14 mouse cellular contexts compared by ENCODE assay signal in genomic region chr2:60796616-60796968, GRCm38 (mm10).
DNase-seq lines count a peak whose midpoint lies in the region; ATAC-seq lines count a peak whose summit lies in the region.
"Had no signal": no experiment of that assay in that cellular context is flagged by ENCODE, and none has a peak within 500 bp of the region (broad histone marks: within the 10 kb centered on the region; RNA-seq: fewer than 3 reads in every experiment).

No protein-coding gene starts in this region.

- H3K27ac ChIP-seq in heart, embryonic 12.5 days (ENCODE audit: poor library complexity, severe bottlenecking), result peak overlapping the region; percentile 11; the same call in 1 of the 2 replicates
- no peak overlapping the region for H3K27ac ChIP-seq in heart, embryonic 11.5 days (ENCODE audit: low read depth, low read length)
- no peak overlapping the region for H3K27ac ChIP-seq in embryonic facial prominence, embryonic 14.5 days (replicated peaks; ENCODE audit: low read depth, low read length)
- no peak overlapping the region for H3K27ac ChIP-seq in hindbrain, embryonic 12.5 days
- H3K27ac ChIP-seq in midbrain, embryonic 14.5 days (replicated peaks; ENCODE audit: low read depth, low read length), result no peak overlapping the region
- H3K27ac ChIP-seq: heart, embryonic 10.5 days; kidney, postnatal 0 days had no signal

- peaks cover 35% of the 10 kb centered on the region for H3K36me3 ChIP-seq in heart, embryonic 12.5 days
- H3K36me3 ChIP-seq in heart, embryonic 11.5 days (ENCODE audit: control insufficient read depth, insufficient read depth, low read length), result peaks cover 6% of the 10 kb centered on the region; the same call in 1 of the 2 replicates
- peaks cover 28% of the 10 kb centered on the region for H3K36me3 ChIP-seq in embryonic facial prominence, embryonic 14.5 days (ENCODE audit: control insufficient read depth, insufficient read depth, low read length)
- H3K36me3 ChIP-seq in hindbrain, embryonic 12.5 days, result no peaks in the 10 kb centered on the region
- no peaks in the 10 kb centered on the region for H3K36me3 ChIP-seq in midbrain, embryonic 14.5 days (ENCODE audit: control insufficient read depth, insufficient read depth, low read length)

- peaks cover 37% of the 10 kb centered on the region for H3K4me1 ChIP-seq in heart, embryonic 12.5 days (replicated peaks)
- peaks cover 9% of the 10 kb centered on the region for H3K4me1 ChIP-seq in heart, embryonic 11.5 days (ENCODE audit: control insufficient read depth, insufficient read depth, low read length)
- H3K4me1 ChIP-seq in embryonic facial prominence, embryonic 14.5 days (ENCODE audit: control insufficient read depth, insufficient read depth, low read length), result peaks cover 30% of the 10 kb centered on the region
- peaks cover 39% of the 10 kb centered on the region for H3K4me1 ChIP-seq in hindbrain, embryonic 12.5 days
- H3K4me1 ChIP-seq in midbrain, embryonic 14.5 days (ENCODE audit: control insufficient read depth, insufficient read depth, low read length), result peaks cover 37% of the 10 kb centered on the region

- WGBS in heart, embryonic 12.5 days, result 64% methylated on average over 2 of the region's 2 CpGs
- WGBS in heart, embryonic 11.5 days (ENCODE audit: insufficient replicate concordance), result 79% methylated on average over 2 of the region's 2 CpGs
- 78% methylated on average over 2 of the region's 2 CpGs for WGBS in embryonic facial prominence, embryonic 14.5 days
- WGBS in hindbrain, embryonic 12.5 days, result 30% methylated on average over 2 of the region's 2 CpGs
- 8% methylated on average over 2 of the region's 2 CpGs for WGBS in midbrain, embryonic 14.5 days

- H3K4me2 ChIP-seq in heart, embryonic 12.5 days, result no peak overlapping the region
- no peak overlapping the region for H3K4me2 ChIP-seq in heart, embryonic 11.5 days
- no peak overlapping the region for H3K4me2 ChIP-seq in embryonic facial prominence, embryonic 14.5 days (ENCODE audit: low read depth, low read length)
- 0 out of 2 replicates have a peak overlapping the region, but pooled peaks have one; percentile 15 for H3K4me2 ChIP-seq in hindbrain, embryonic 12.5 days (replicated peaks)
- H3K4me2 ChIP-seq in midbrain, embryonic 14.5 days (ENCODE audit: low read length), result peak overlapping the region; percentile 13; the same call in 1 of the 2 replicates
- H3K4me2 ChIP-seq: liver, embryonic 15.5 days had no signal

- no peak for ATAC-seq in heart, embryonic 12.5 days (ENCODE audit: insufficient number of reproducible peaks, low FRiP score)
- no peak for ATAC-seq in heart, embryonic 11.5 days (replicated peaks; ENCODE audit: insufficient number of reproducible peaks, low FRiP score, low TSS enrichment)
- peak; percentile 30; the same call in 1 of the 2 replicates for ATAC-seq in embryonic facial prominence, embryonic 14.5 days (ENCODE audit: low read depth)
- ATAC-seq in hindbrain, embryonic 12.5 days (ENCODE audit: low FRiP score), result peak; percentile 75
- ATAC-seq in midbrain, embryonic 14.5 days (ENCODE audit: low FRiP score, low TSS enrichment), result peak; percentile 74
- ATAC-seq in cerebellum, adult (ENCODE audit: insufficient number of reproducible peaks, low FRiP score, low TSS enrichment), result no peak
- ATAC-seq: Patski had no signal

- H3K27me3 ChIP-seq in heart, embryonic 12.5 days (replicated peaks), result no peaks in the 10 kb centered on the region
- no peaks in the 10 kb centered on the region for H3K27me3 ChIP-seq in heart, embryonic 11.5 days (ENCODE audit: control insufficient read depth, insufficient read depth, low read length)
- no peaks in the 10 kb centered on the region for H3K27me3 ChIP-seq in embryonic facial prominence, embryonic 14.5 days (replicated peaks; ENCODE audit: control insufficient read depth, insufficient read depth, low read length)
- peaks cover 14% of the 10 kb centered on the region; the same call in 1 of the 2 replicates for H3K27me3 ChIP-seq in hindbrain, embryonic 12.5 days
- peaks cover 42% of the 10 kb centered on the region for H3K27me3 ChIP-seq in midbrain, embryonic 14.5 days (ENCODE audit: control insufficient read depth, insufficient read depth, low read length)
- H3K27me3 ChIP-seq: liver, embryonic 15.5 days; Patski had no signal

- DNase-seq in embryonic facial prominence, embryonic 14.5 days (ENCODE audit: low spot score), result no peak
- no peak for DNase-seq in midbrain, embryonic 14.5 days
- DNase-seq in right cerebral cortex, postnatal 14 days, result no peak
- no peak for DNase-seq in urinary bladder, adult 2 months (ENCODE audit: low spot score)
- DNase-seq: cerebellum, adult 18-20 months; gastrocnemius, postnatal 14 days had no signal

- no peak overlapping the region for H3K9ac ChIP-seq in heart, embryonic 12.5 days
- H3K9ac ChIP-seq in heart, embryonic 11.5 days (ENCODE audit: low read depth, low read length), result no peak overlapping the region
- no peak overlapping the region for H3K9ac ChIP-seq in embryonic facial prominence, embryonic 14.5 days (ENCODE audit: low read depth, low read length)
- H3K9ac ChIP-seq in hindbrain, embryonic 12.5 days, result no peak overlapping the region
- H3K9ac ChIP-seq in midbrain, embryonic 14.5 days (replicated peaks; ENCODE audit: low read length), result no peak overlapping the region
- H3K9ac ChIP-seq: liver, embryonic 15.5 days had no signal

- no peaks in the 10 kb centered on the region for H3K9me3 ChIP-seq in heart, embryonic 12.5 days (replicated peaks)
- no peaks in the 10 kb centered on the region for H3K9me3 ChIP-seq in heart, embryonic 11.5 days (replicated peaks; ENCODE audit: control insufficient read depth, low read length)
- H3K9me3 ChIP-seq in embryonic facial prominence, embryonic 14.5 days (ENCODE audit: control insufficient read depth, low read length), result no peaks in the 10 kb centered on the region
- H3K9me3 ChIP-seq in hindbrain, embryonic 12.5 days (replicated peaks), result no peaks in the 10 kb centered on the region
- no peaks in the 10 kb centered on the region for H3K9me3 ChIP-seq in midbrain, embryonic 14.5 days (ENCODE audit: control insufficient read depth, low read length)
- H3K9me3 ChIP-seq: heart, embryonic 10.5 days; liver, embryonic 15.5 days had no signal

- no peak overlapping the region for H3K4me3 ChIP-seq in heart, embryonic 12.5 days
- H3K4me3 ChIP-seq in heart, embryonic 11.5 days (ENCODE audit: low read depth, low read length), result no peak overlapping the region
- no peak overlapping the region for H3K4me3 ChIP-seq in embryonic facial prominence, embryonic 14.5 days (ENCODE audit: low read depth, low read length)
- no peak overlapping the region for H3K4me3 ChIP-seq in hindbrain, embryonic 12.5 days
- H3K4me3 ChIP-seq in midbrain, embryonic 14.5 days (replicated peaks; ENCODE audit: low read depth, low read length), result no peak overlapping the region
- H3K4me3 ChIP-seq: heart, embryonic 10.5 days; liver, embryonic 15.5 days had no signal

Comparison
In these comparisons a context has a peak if more than half of its experiments do, and no peak if none do; other contexts are left out.
1. ATAC-seq: peak in embryonic facial prominence, embryonic 14.5 days (single experiment), hindbrain, embryonic 12.5 days (single experiment) and midbrain, embryonic 14.5 days (single experiment); none in heart, embryonic 12.5 days (single experiment), heart, embryonic 11.5 days (single experiment) and cerebellum, adult (single experiment).
2. H3K4me2 ChIP-seq: peak in hindbrain, embryonic 12.5 days (single experiment) and midbrain, embryonic 14.5 days (single experiment); none in heart, embryonic 12.5 days (single experiment), heart, embryonic 11.5 days (single experiment) and embryonic facial prominence, embryonic 14.5 days (single experiment).